Mouse (Mus musculus) C2C12 (cell line): ENCODE measurements around the gene Scamp5.

ENCODE experiments used
- CEBPB ChIP-seq: IDR thresholded peaks from one replicate; pipeline ENCODE4 v1.6.1; 2011; ENCODE audit warnings: low read depth, mild to moderate bottlenecking, control low read depth, moderate library complexity
- CTCF ChIP-seq: IDR thresholded peaks from one replicate; pipeline ENCODE4 v1.5.1; 2011; ENCODE audit not compliant: control insufficient read depth, insufficient read depth, insufficient read length
- FOSL1 ChIP-seq: IDR thresholded peaks from one replicate; pipeline ENCODE4 v1.8.0; 2011; ENCODE audit warnings: mild to moderate bottlenecking, low read length; ENCODE audit not compliant: poor library complexity, insufficient read depth, severe bottlenecking
- MAX ChIP-seq: IDR thresholded peaks from one replicate; pipeline ENCODE4 v1.6.1; 2011; ENCODE audit warnings: mild to moderate bottlenecking, control low read depth
- MYOD1 ChIP-seq: IDR thresholded peaks from one replicate; pipeline ENCODE4 v1.6.1; 2011; ENCODE audit warnings: low read depth; ENCODE audit not compliant: control insufficient read depth, insufficient read length
- MYOG ChIP-seq: IDR thresholded peaks from one replicate; pipeline ENCODE4 v1.6.1; 2011; ENCODE audit not compliant: control insufficient read depth, insufficient read length; ENCODE audit errors: extremely low read depth
- USF1 ChIP-seq: IDR thresholded peaks from one replicate; pipeline ENCODE4 v1.6.1; 2011; ENCODE audit warnings: low read depth, mild to moderate bottlenecking, control low read depth, moderate library complexity

- no peak for TF ChIP-seq MYOD1
- TF ChIP-seq CTCF, result no peak
- no peak for TF ChIP-seq MYOG
- TF ChIP-seq CEBPB, result no peak
- no peak for TF ChIP-seq USF1
- no peak for TF ChIP-seq MAX
- TF ChIP-seq FOSL1, result no peak
Observed at GRCm38 (mm10) chr9:57502911-57503621, 35.2 kb upstream of the Scamp5 start.
